Mouse (Mus musculus) embryonic fibroblast, embryonic 13.5 days (primary cell): ENCODE measurements at regions not wholly inside any gene's neighbourhood (a gene's known extent, or its start where the extent isn't known, plus 50 kb on each side); places are given as distances from the start of the nearest gene placed in this dataset.

Experiments
- CTCF ChIP-seq: IDR thresholded peaks from 2 replicates; pipeline ENCODE4 v1.5.1; 2011; ENCODE audit warnings: mild to moderate bottlenecking, control low read depth, low read length, moderate library complexity, borderline replicate concordance; ENCODE audit not compliant: insufficient read depth
- POLR2A ChIP-seq: IDR thresholded peaks from 2 replicates; pipeline ENCODE4 v1.6.1; 2011; ENCODE audit warnings: low read depth, mild to moderate bottlenecking, control low read depth, low read length, moderate library complexity

DNA sequence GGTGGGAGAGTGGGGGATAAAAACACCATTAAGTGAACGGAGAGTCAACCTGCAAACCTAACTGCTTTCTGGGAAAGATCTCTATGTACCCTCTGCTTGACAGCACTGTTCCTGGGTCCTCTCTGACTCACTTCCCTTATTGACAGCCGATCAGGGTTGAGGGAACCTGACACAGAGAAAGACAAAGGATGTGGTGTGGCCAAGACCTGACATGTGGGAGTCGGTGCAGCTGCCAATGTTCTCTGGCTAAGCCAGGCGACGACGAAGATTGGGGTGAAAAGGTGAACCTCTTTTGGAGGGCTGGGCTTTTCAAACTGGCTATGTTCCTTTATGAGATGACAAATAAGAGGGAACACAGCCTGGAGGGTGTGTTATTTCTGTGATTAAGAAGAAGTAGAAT, 318.6 kb upstream of the Usp25 start:
- TF ChIP-seq CTCF (no peak), POLR2A (no peak)
